Mouse (Mus musculus): ENCODE measurements at regions not wholly inside any gene's neighbourhood (a gene's known extent, or its start where the extent isn't known, plus 50 kb on each side); places are given as distances from the start of the nearest gene placed in this dataset.

- peaks cover 2% of the 10 kb centered on the region; the same call in 1 of the 2 replicates for H3K9me3 ChIP-seq (replicated peaks)
- no peaks in the 10 kb centered on the region for H3K4me1 ChIP-seq (ENCODE audit: insufficient read depth, low read depth, low read length)
- DNase-seq (ENCODE audit: low spot score) (no peak), ATAC-seq (ENCODE audit: extremely low read depth, insufficient number of reproducible peaks, low FRiP score, poor library complexity, severe bottlenecking) (no peak)
- no peak for TF ChIP-seq GATA2 (IDR thresholded peaks at IDR 0.05; ENCODE audit: borderline replicate concordance, low read depth, low read length)
- TF ChIP-seq POLR2AphosphoS5 (IDR thresholded peaks at IDR 0.05; ENCODE audit: insufficient replicate concordance, low read depth, low read length), result no peak
- no peak for TF ChIP-seq CTCF (IDR thresholded peaks at IDR 0.05; ENCODE audit: low read depth, low read length)
- no peak for TF ChIP-seq GATA1 (IDR thresholded peaks at IDR 0.05; ENCODE audit: borderline replicate concordance, low read length)
- TF ChIP-seq TAL1 (conservative IDR thresholded peaks at IDR 0.05; ENCODE audit: low read depth, low read length), result no peak
- H3K4me3 ChIP-seq (ENCODE audit: low read depth, low read length), result no peak overlapping the region
- H3K36me3 ChIP-seq (replicated peaks), result no peaks in the 10 kb centered on the region
- no peaks in the 10 kb centered on the region for H3K27me3 ChIP-seq (ENCODE audit: insufficient read depth, low read length)
Measured at GRCm38 (mm10) chr12:71486078-71486477, 176.4 kb downstream of the Dact1 start.

GRCm38 (mm10) chr12:71487591-71488435 lies 178.1 kb downstream of the Dact1 start:
- Histone ChIP-seq H3K9me3 (replicated peaks) (peaks cover 2% of the 10 kb centered on the region; the same call in 1 of the 2 replicates), H3K36me3 (replicated peaks) (no peaks in the 10 kb centered on the region), H3K4me1 (ENCODE audit: insufficient read depth, low read depth, low read length) (no peaks in the 10 kb centered on the region), H3K27me3 (ENCODE audit: insufficient read depth, low read length) (no peaks in the 10 kb centered on the region), H3K4me3 (ENCODE audit: low read depth, low read length) (no peak overlapping the region)
- DNase-seq (ENCODE audit: low spot score) (no peak), ATAC-seq (ENCODE audit: extremely low read depth, insufficient number of reproducible peaks, low FRiP score, poor library complexity, severe bottlenecking) (no peak)
- TF ChIP-seq CTCF (IDR thresholded peaks at IDR 0.05; ENCODE audit: low read depth, low read length) (no peak), GATA2 (IDR thresholded peaks at IDR 0.05; ENCODE audit: borderline replicate concordance, low read depth, low read length) (no peak), TAL1 (conservative IDR thresholded peaks at IDR 0.05; ENCODE audit: low read depth, low read length) (no peak), POLR2AphosphoS5 (IDR thresholded peaks at IDR 0.05; ENCODE audit: insufficient replicate concordance, low read depth, low read length) (no peak), GATA1 (IDR thresholded peaks at IDR 0.05; ENCODE audit: borderline replicate concordance, low read length) (no peak)

- TF ChIP-seq TAL1 (conservative IDR thresholded peaks at IDR 0.05; ENCODE audit: low read depth, low read length), result no peak
- TF ChIP-seq CTCF (IDR thresholded peaks at IDR 0.05; ENCODE audit: low read depth, low read length), result no peak
- no peak for TF ChIP-seq GATA2 (IDR thresholded peaks at IDR 0.05; ENCODE audit: borderline replicate concordance, low read depth, low read length)
- TF ChIP-seq GATA1 (IDR thresholded peaks at IDR 0.05; ENCODE audit: borderline replicate concordance, low read length), result no peak
- TF ChIP-seq POLR2AphosphoS5 (IDR thresholded peaks at IDR 0.05; ENCODE audit: insufficient replicate concordance, low read depth, low read length), result no peak
- no peaks in the 10 kb centered on the region for H3K27me3 ChIP-seq (ENCODE audit: insufficient read depth, low read length)
- no peaks in the 10 kb centered on the region for H3K36me3 ChIP-seq (replicated peaks)
- no peaks in the 10 kb centered on the region for H3K4me1 ChIP-seq (ENCODE audit: insufficient read depth, low read depth, low read length)
- DNase-seq (ENCODE audit: low spot score) (no peak), ATAC-seq (ENCODE audit: extremely low read depth, insufficient number of reproducible peaks, low FRiP score, poor library complexity, severe bottlenecking) (no peak)
- H3K9me3 ChIP-seq (replicated peaks), result peaks cover 2% of the 10 kb centered on the region; the same call in 1 of the 2 replicates
- H3K4me3 ChIP-seq (ENCODE audit: low read depth, low read length), result no peak overlapping the region
Measured at GRCm38 (mm10) chr12:71489295-71489694, 179.6 kb downstream of the Dact1 start.

GRCm38 (mm10) chr12:71494803-71495293 lies 185.2 kb downstream of the Dact1 start:
- H3K36me3 ChIP-seq (replicated peaks), result no peaks in the 10 kb centered on the region
- H3K4me3 ChIP-seq (ENCODE audit: low read depth, low read length), result no peak overlapping the region
- no peaks in the 10 kb centered on the region; the same call in 1 of the 2 replicates for H3K9me3 ChIP-seq (replicated peaks)
- DNase-seq (ENCODE audit: low spot score), result no peak
- no peak for ATAC-seq (ENCODE audit: extremely low read depth, insufficient number of reproducible peaks, low FRiP score, poor library complexity, severe bottlenecking)
- H3K27me3 ChIP-seq (ENCODE audit: insufficient read depth, low read length), result no peaks in the 10 kb centered on the region; the same call in 1 of the 2 replicates
- no peak for TF ChIP-seq TAL1 (conservative IDR thresholded peaks at IDR 0.05; ENCODE audit: low read depth, low read length)
- no peak for TF ChIP-seq CTCF (IDR thresholded peaks at IDR 0.05; ENCODE audit: low read depth, low read length)
- no peak for TF ChIP-seq GATA2 (IDR thresholded peaks at IDR 0.05; ENCODE audit: borderline replicate concordance, low read depth, low read length)
- H3K4me1 ChIP-seq (ENCODE audit: insufficient read depth, low read depth, low read length), result no peaks in the 10 kb centered on the region

GRCm38 (mm10) chr12:71498246-71499029 lies 188.8 kb downstream of the Dact1 start:
- no peaks in the 10 kb centered on the region; the same call in 1 of the 2 replicates for H3K9me3 ChIP-seq (replicated peaks)
- ATAC-seq (ENCODE audit: extremely low read depth, insufficient number of reproducible peaks, low FRiP score, poor library complexity, severe bottlenecking), result no peak
- H3K36me3 ChIP-seq (replicated peaks), result no peaks in the 10 kb centered on the region
- H3K4me1 ChIP-seq (ENCODE audit: insufficient read depth, low read depth, low read length), result no peaks in the 10 kb centered on the region
- TF ChIP-seq GATA2 (IDR thresholded peaks at IDR 0.05; ENCODE audit: borderline replicate concordance, low read depth, low read length) (no peak), POLR2AphosphoS5 (IDR thresholded peaks at IDR 0.05; ENCODE audit: insufficient replicate concordance, low read depth, low read length) (no peak), CTCF (IDR thresholded peaks at IDR 0.05; ENCODE audit: low read depth, low read length) (no peak), TAL1 (conservative IDR thresholded peaks at IDR 0.05; ENCODE audit: low read depth, low read length) (no peak), GATA1 (IDR thresholded peaks at IDR 0.05; ENCODE audit: borderline replicate concordance, low read length) (no peak)
- H3K27me3 ChIP-seq (ENCODE audit: insufficient read depth, low read length), result no peaks in the 10 kb centered on the region; the same call in 1 of the 2 replicates
- no peak for DNase-seq (ENCODE audit: low spot score)
- H3K4me3 ChIP-seq (ENCODE audit: low read depth, low read length), result no peak overlapping the region

- Histone ChIP-seq H3K9me3 (replicated peaks) (no peaks in the 10 kb centered on the region), H3K4me3 (ENCODE audit: low read depth, low read length) (no peak overlapping the region), H3K36me3 (replicated peaks) (no peaks in the 10 kb centered on the region), H3K4me1 (ENCODE audit: insufficient read depth, low read depth, low read length) (no peaks in the 10 kb centered on the region), H3K27me3 (ENCODE audit: insufficient read depth, low read length) (no peaks in the 10 kb centered on the region)
- ATAC-seq (ENCODE audit: extremely low read depth, insufficient number of reproducible peaks, low FRiP score, poor library complexity, severe bottlenecking), result no peak
- no peak for DNase-seq (ENCODE audit: low spot score)
- no peak for TF ChIP-seq CTCF (IDR thresholded peaks at IDR 0.05; ENCODE audit: low read depth, low read length)
- TF ChIP-seq GATA1 (IDR thresholded peaks at IDR 0.05; ENCODE audit: borderline replicate concordance, low read length), result no peak
- no peak for TF ChIP-seq POLR2AphosphoS5 (IDR thresholded peaks at IDR 0.05; ENCODE audit: insufficient replicate concordance, low read depth, low read length)
- no peak for TF ChIP-seq TAL1 (conservative IDR thresholded peaks at IDR 0.05; ENCODE audit: low read depth, low read length)
- TF ChIP-seq GATA2 (IDR thresholded peaks at IDR 0.05; ENCODE audit: borderline replicate concordance, low read depth, low read length), result no peak
Measured at GRCm38 (mm10) chr12:71501299-71501810, 191.7 kb downstream of the Dact1 start.
